Comparison of ENCODE assay signal across 11 mouse cellular contexts in the genomic region with DNA sequence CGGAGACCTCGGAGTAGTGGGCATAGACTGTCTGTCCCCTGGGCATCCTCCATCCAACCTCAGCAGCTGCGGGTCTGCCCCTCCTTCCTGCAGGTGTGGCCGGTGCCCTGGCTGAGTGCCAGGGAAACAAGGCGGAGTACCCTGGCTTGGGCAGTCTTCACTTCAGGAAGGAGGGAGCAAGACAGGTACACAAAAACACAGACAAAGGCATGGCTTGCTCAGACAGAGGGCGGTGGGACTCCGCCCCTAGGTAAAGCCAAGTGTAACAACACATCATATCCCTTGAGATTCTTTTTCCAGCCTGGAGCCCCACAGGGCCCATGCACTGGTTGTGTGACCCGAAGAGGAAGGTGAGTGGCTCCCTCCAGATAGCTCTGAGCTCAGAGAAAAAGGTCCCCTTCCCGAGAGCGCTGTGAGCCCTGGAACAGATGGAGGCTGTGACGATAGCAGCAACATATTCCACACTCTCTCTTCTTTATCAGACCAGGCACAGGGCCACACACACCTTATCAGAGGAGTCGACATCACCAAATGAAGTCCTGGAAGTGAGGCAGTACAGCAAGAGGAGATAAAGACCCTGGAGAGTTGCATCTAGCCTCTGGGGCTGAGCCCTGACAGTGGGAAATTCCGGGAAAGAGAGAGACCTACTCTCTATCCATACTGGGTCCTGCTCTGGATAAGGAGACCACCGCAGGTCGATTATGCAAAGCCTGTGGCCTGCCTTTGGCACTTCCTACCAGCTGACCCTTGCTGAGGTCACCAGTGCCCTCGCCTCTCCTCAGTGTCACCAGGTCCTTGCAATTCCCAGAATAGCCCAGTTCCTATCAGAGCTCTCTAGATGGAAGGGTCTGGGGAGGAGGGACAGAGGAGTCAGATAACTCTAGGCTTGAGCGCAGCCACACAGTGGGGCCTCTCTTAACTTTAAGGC. TPM values are rescaled to one million over a fixed set of nuclear protein-coding genes. Genes with fewer than 3 reads are reported as not detected.
DNase-seq lines count a peak whose midpoint lies in the region; ATAC-seq and TF ChIP-seq lines count a peak whose summit lies in the region.
"Had no signal": no experiment of that assay in that cellular context is flagged by ENCODE, and none has a peak within 500 bp of the region (broad histone marks: within the 10 kb centered on the region; RNA-seq: fewer than 3 reads in every experiment).

No protein-coding gene starts in this region.

- H3K9me3 ChIP-seq in embryonic facial prominence, embryonic 13.5 days: no peaks in the 10 kb centered on the region
- H3K9me3 ChIP-seq in embryonic facial prominence, embryonic 10.5 days: no peaks in the 10 kb centered on the region
- no peaks in the 10 kb centered on the region for H3K9me3 ChIP-seq in MEL (replicated peaks; ENCODE audit: insufficient read depth, low read length)
- no peaks in the 10 kb centered on the region for H3K9me3 ChIP-seq in heart, embryonic 15.5 days (replicated peaks)
- H3K9me3 ChIP-seq in liver, postnatal 0 days (ENCODE audit: low read length): no peaks in the 10 kb centered on the region
- H3K9me3 ChIP-seq: limb, embryonic 12.5 days had no signal

- H3K27ac ChIP-seq in embryonic facial prominence, embryonic 13.5 days: no peak overlapping the region
- no peak overlapping the region for H3K27ac ChIP-seq in embryonic facial prominence, embryonic 10.5 days (replicated peaks)
- H3K27ac ChIP-seq in MEL (ENCODE audit: control insufficient read depth, low read depth, low read length): no peak overlapping the region
- H3K27ac ChIP-seq in heart, embryonic 15.5 days: peak overlapping the region; percentile 87
- H3K27ac ChIP-seq in liver, postnatal 0 days (ENCODE audit: low read depth): no peak overlapping the region
- H3K27ac ChIP-seq: limb, embryonic 12.5 days had no signal

- no peak overlapping the region for H3K4me3 ChIP-seq in embryonic facial prominence, embryonic 13.5 days
- H3K4me3 ChIP-seq in embryonic facial prominence, embryonic 10.5 days: no peak overlapping the region
- H3K4me3 ChIP-seq in MEL (ENCODE audit: control insufficient read depth in 1 of 2, insufficient read depth in 1 of 2, low read depth in 2 of 2, low read length in 2 of 2): no peak overlapping the region
- peak overlapping the region; percentile 34 for H3K4me3 ChIP-seq in heart, embryonic 15.5 days
- no peak overlapping the region for H3K4me3 ChIP-seq in liver, postnatal 0 days (ENCODE audit: low read depth, low read length)
- H3K4me3 ChIP-seq: limb, embryonic 12.5 days had no signal

- TF ChIP-seq RAD21 in MEL (IDR thresholded peaks at IDR 0.05; ENCODE audit: low read depth, low read length): no peak

- peak; percentile 52; the same call in 1 of the 2 replicates for ATAC-seq in embryonic facial prominence, embryonic 13.5 days (ENCODE audit: insufficient number of reproducible peaks, insufficient read depth, low FRiP score, low TSS enrichment, low read depth)
- peak; percentile 85 for ATAC-seq in heart, embryonic 15.5 days (replicated peaks; ENCODE audit: insufficient number of reproducible peaks, insufficient read depth, low FRiP score, low read depth)
- ATAC-seq in liver, postnatal 0 days: 0 out of 2 replicates have a peak, but pooled peaks have one; percentile 27

- no peak overlapping the region for H3K9ac ChIP-seq in embryonic facial prominence, embryonic 13.5 days
- H3K9ac ChIP-seq in MEL (ENCODE audit: control insufficient read depth, low read depth, low read length, poor library complexity, severe bottlenecking): no peak overlapping the region
- H3K9ac ChIP-seq in heart, embryonic 15.5 days: peak overlapping the region; percentile 31
- no peak overlapping the region for H3K9ac ChIP-seq in liver, postnatal 0 days (replicated peaks)
- H3K9ac ChIP-seq: limb, embryonic 12.5 days had no signal

- no peak overlapping the region for H3K4me2 ChIP-seq in embryonic facial prominence, embryonic 13.5 days
- H3K4me2 ChIP-seq in heart, embryonic 15.5 days: peak overlapping the region; percentile 56
- no peak overlapping the region for H3K4me2 ChIP-seq in liver, postnatal 0 days (ENCODE audit: low read depth, low read length)
- H3K4me2 ChIP-seq: limb, embryonic 12.5 days had no signal

- TF ChIP-seq POLR2A in MEL (IDR thresholded peaks at IDR 0.05; ENCODE audit: control insufficient read depth in 1 of 2, insufficient read depth in 1 of 2, low read depth in 1 of 2, low read length in 2 of 2, poor library complexity in 1 of 2): no peak

- H3K79me2 ChIP-seq in MEL (ENCODE audit: control insufficient read depth, insufficient read depth, low read length, poor library complexity): no peaks in the 10 kb centered on the region

- TF ChIP-seq EP300 in MEL (IDR thresholded peaks at IDR 0.05; ENCODE audit: low read depth in 1 of 2, low read length in 2 of 2): no peak; a peak in 1 of 4 replicates
- no peak for TF ChIP-seq EP300 in liver, postnatal 0 days (IDR thresholded peaks at IDR 0.05; ENCODE audit: low read depth)

- no peaks in the 10 kb centered on the region for H3K36me3 ChIP-seq in embryonic facial prominence, embryonic 13.5 days
- no peaks in the 10 kb centered on the region for H3K36me3 ChIP-seq in embryonic facial prominence, embryonic 10.5 days (replicated peaks)
- no peaks in the 10 kb centered on the region for H3K36me3 ChIP-seq in MEL (ENCODE audit: control insufficient read depth in 1 of 2, insufficient read depth in 2 of 2, low read length in 2 of 2)
- H3K36me3 ChIP-seq in heart, embryonic 15.5 days: no peaks in the 10 kb centered on the region
- H3K36me3 ChIP-seq in liver, postnatal 0 days (replicated peaks; ENCODE audit: insufficient read depth, low read length): no peaks in the 10 kb centered on the region
- H3K36me3 ChIP-seq: limb, embryonic 12.5 days had no signal

- 49% methylated on average over 17 of the region's 17 CpGs for WGBS in embryonic facial prominence, embryonic 13.5 days
- WGBS in embryonic facial prominence, embryonic 10.5 days: 53% methylated on average over 17 of the region's 17 CpGs
- 17% methylated on average over 17 of the region's 17 CpGs for WGBS in heart, embryonic 15.5 days
- WGBS in liver, postnatal 0 days (ENCODE audit: insufficient replicate concordance): 40% methylated on average over 16 of the region's 17 CpGs

- no peaks in the 10 kb centered on the region for H3K27me3 ChIP-seq in embryonic facial prominence, embryonic 13.5 days
- peaks cover 19% of the 10 kb centered on the region for H3K27me3 ChIP-seq in embryonic facial prominence, embryonic 10.5 days (replicated peaks; ENCODE audit: low read depth, poor library complexity, severe bottlenecking)
- H3K27me3 ChIP-seq in MEL (ENCODE audit: control insufficient read depth in 1 of 2, insufficient read depth in 2 of 2, low read length in 2 of 2): no peaks in the 10 kb centered on the region
- H3K27me3 ChIP-seq in heart, embryonic 15.5 days: peaks cover 13% of the 10 kb centered on the region; the same call in 1 of the 2 replicates
- no peaks in the 10 kb centered on the region for H3K27me3 ChIP-seq in liver, postnatal 0 days (ENCODE audit: insufficient read depth, low read length)

- no peak for TF ChIP-seq CTCF in MEL (IDR thresholded peaks at IDR 0.05 in 2 of 3, conservative IDR thresholded peaks at IDR 0.05 in 1 of 3; ENCODE audit: control insufficient read depth in 1 of 3, insufficient read depth in 1 of 3, low read depth in 2 of 3, low read length in 3 of 3, poor library complexity in 1 of 3, severe bottlenecking in 1 of 3)
- TF ChIP-seq CTCF in liver, postnatal 0 days (IDR thresholded peaks at IDR 0.05; ENCODE audit: low read depth): no peak

- no peak for DNase-seq in embryonic facial prominence, embryonic 10.5 days (ENCODE audit: low spot score)
- DNase-seq in MEL (ENCODE audit: low read depth, low spot score): no peak
- no peak for DNase-seq in liver, postnatal 0 days
- DNase-seq in frontal cortex, postnatal 36 days (ENCODE audit: low spot score in 2 of 2): no peak
- DNase-seq in testis, postnatal 10 days (ENCODE audit: low spot score): no peak
- DNase-seq in adrenal gland, postnatal 4 days (ENCODE audit: low spot score in 2 of 2): no peak

- H3K4me1 ChIP-seq in embryonic facial prominence, embryonic 13.5 days: no peaks in the 10 kb centered on the region
- H3K4me1 ChIP-seq in embryonic facial prominence, embryonic 10.5 days: no peaks in the 10 kb centered on the region
- no peaks in the 10 kb centered on the region for H3K4me1 ChIP-seq in MEL (ENCODE audit: control insufficient read depth in 1 of 2, insufficient read depth in 2 of 2, low read length in 2 of 2)
- peaks cover 38% of the 10 kb centered on the region for H3K4me1 ChIP-seq in heart, embryonic 15.5 days (replicated peaks)
- no peaks in the 10 kb centered on the region for H3K4me1 ChIP-seq in liver, postnatal 0 days (ENCODE audit: insufficient read depth)
- H3K4me1 ChIP-seq: limb, embryonic 12.5 days had no signal

TF ChIP-seq in MEL, 35 proteins besides CTCF, POLR2A, EP300 and RAD21 (continues in another document):
- TF ChIP-seq ZKSCAN1 (IDR thresholded peaks at IDR 0.05; ENCODE audit: low read depth, low read length) (no peak), MXI1 (IDR thresholded peaks at IDR 0.05; ENCODE audit: low read depth, low read length) (no peak), TAL1 (IDR thresholded peaks at IDR 0.05; ENCODE audit: low read length) (no peak), TBP (IDR thresholded peaks at IDR 0.05; ENCODE audit: low read depth, low read length) (no peak), ELF1 (IDR thresholded peaks at IDR 0.05; ENCODE audit: low read depth, low read length) (no peak)

RNA-seq across cellular contexts. Expression of gene Pirt, which starts 1.0 kb away (rescaled TPM):
- 0.51 and 0.92 TPM in 2 replicates for polyA plus RNA-seq in embryonic facial prominence, embryonic 13.5 days (2015; fragmentation: Nextera tagmentation; extraction: Ambion mirVana)
- polyA plus RNA-seq in embryonic facial prominence, embryonic 10.5 days (2016; fragmentation: Nextera tagmentation; extraction: Ambion mirVana): 0.40 and 2.2 TPM in 2 replicates
- total RNA-seq in MEL (2012; rRNA removed): not detected in 2 replicates
- not detected for polyA plus RNA-seq in MEL (2012; ENCODE audit: insufficient read depth in 1 of 2, insufficient read length in 2 of 2, low read depth in 1 of 2, low replicate concordance in 2 of 2, missing spikeins in 1 of 2)
- 7.4 and 8.0 TPM in 2 replicates for polyA plus RNA-seq in heart, embryonic 15.5 days (2015; fragmentation: Nextera tagmentation; extraction: Ambion mirVana)
- polyA plus RNA-seq in liver, postnatal 0 days (2015; fragmentation: Nextera tagmentation; extraction: Ambion mirVana): not detected in 2 replicates
- 10 to 100 TPM; 16.7 to 20.5 TPM for total RNA-seq in adrenal gland, postnatal 4 days (2021)
- total RNA-seq: hematopoietic stem cell, adult 5-6 weeks had no signal

RNA-seq across cellular contexts. Expression of gene Tmem238l, which starts 43.6 kb away (rescaled TPM):
- not detected in 2 replicates for polyA plus RNA-seq in embryonic facial prominence, embryonic 13.5 days (2015; fragmentation: Nextera tagmentation; extraction: Ambion mirVana)
- not detected in 2 replicates for polyA plus RNA-seq in embryonic facial prominence, embryonic 10.5 days (2016; fragmentation: Nextera tagmentation; extraction: Ambion mirVana)
- not detected in 2 replicates for total RNA-seq in MEL (2012; rRNA removed)
- not detected for polyA plus RNA-seq in MEL (2012; ENCODE audit: insufficient read depth in 1 of 2, insufficient read length in 2 of 2, low read depth in 1 of 2, low replicate concordance in 2 of 2, missing spikeins in 1 of 2)
- polyA plus RNA-seq in heart, embryonic 15.5 days (2015; fragmentation: Nextera tagmentation; extraction: Ambion mirVana): 0.15 TPM in 1 of 2 replicates, not detected in the other
- polyA plus RNA-seq in liver, postnatal 0 days (2015; fragmentation: Nextera tagmentation; extraction: Ambion mirVana): not detected in 2 replicates
- not detected for total RNA-seq in adrenal gland, postnatal 4 days (2021)
- total RNA-seq: hematopoietic stem cell, adult 5-6 weeks had no signal
- polyA plus RNA-seq: limb, embryonic 12.5 days; neural tube, embryonic 14.5 days had no signal

Comparison
In these comparisons a context has a peak if more than half of its experiments do, and no peak if none do; other contexts are left out.
1. ATAC-seq: peak in every context shown above with its lines; median percentile 85 in heart, embryonic 15.5 days; 52 in embryonic facial prominence, embryonic 13.5 days; 27 in liver, postnatal 0 days.